In genomic region chr19:24937084-24937483, GRCm38 (mm10) we compare ENCODE assay signal across 21 mouse cellular contexts. TPM values are rescaled to one million over a fixed set of nuclear protein-coding genes. Genes with fewer than 3 reads are reported as not detected.
DNase-seq lines count a peak whose midpoint lies in the region; ATAC-seq and TF ChIP-seq lines count a peak whose summit lies in the region.
"Had no signal": no experiment of that assay in that cellular context is flagged by ENCODE, and none has a peak within 500 bp of the region (broad histone marks: within the 10 kb centered on the region; RNA-seq: fewer than 3 reads in every experiment).

No protein-coding gene starts in this region.

- H3K4me3 ChIP-seq in midbrain, postnatal 0 days (ENCODE audit: low read depth, low read length), result no peak overlapping the region
- H3K4me3 ChIP-seq: lung, embryonic 15.5 days; neural tube, embryonic 13.5 days had no signal

- no peak overlapping the region for H3K27ac ChIP-seq in midbrain, postnatal 0 days (ENCODE audit: low read depth, low read length)
- H3K27ac ChIP-seq: lung, embryonic 15.5 days; neural tube, embryonic 13.5 days had no signal

- no peak for ATAC-seq in midbrain, postnatal 0 days (ENCODE audit: low FRiP score)
- ATAC-seq: activated CD4-positive, CD25-positive, alpha-beta regulatory T cell, adult 4 months had no signal

- no peaks in the 10 kb centered on the region for H3K27me3 ChIP-seq in midbrain, postnatal 0 days (ENCODE audit: insufficient read depth, low read length)
- H3K27me3 ChIP-seq: CH12.LX; lung, embryonic 15.5 days; neural tube, embryonic 13.5 days had no signal

- no peak for TF ChIP-seq CTCF in midbrain, postnatal 0 days (IDR thresholded peaks at IDR 0.05)

- no peaks in the 10 kb centered on the region for H3K36me3 ChIP-seq in midbrain, postnatal 0 days (ENCODE audit: insufficient read depth, low read length)

- peak; percentile 38 for DNase-seq in embryo, embryonic 10 days (ENCODE audit: low spot score)
- DNase-seq in embryo, embryonic 11 days, result no peak
- DNase-seq in heart, adult 11 months, result peak; percentile 81
- no peak for DNase-seq in heart, postnatal 36 days
- DNase-seq in right cerebral cortex, adult 18-20 months, result peak; percentile 6
- DNase-seq in right cerebral cortex, postnatal 36 days (ENCODE audit: low spot score in 2 of 2), result no peak
- DNase-seq in midbrain, postnatal 0 days (ENCODE audit: low spot score), result peak; percentile 10
- no peak for DNase-seq in left cerebral cortex, postnatal 36 days (ENCODE audit: low spot score in 2 of 2)
- DNase-seq: cerebellum, adult 18-20 months; kidney, adult 8-10 months had no signal

- H3K4me2 ChIP-seq in midbrain, postnatal 0 days (ENCODE audit: low read depth, low read length, poor library complexity, severe bottlenecking), result no peak overlapping the region
- H3K4me2 ChIP-seq: lung, embryonic 15.5 days; neural tube, embryonic 13.5 days had no signal

- H3K9me3 ChIP-seq in midbrain, postnatal 0 days (ENCODE audit: low read length), result no peaks in the 10 kb centered on the region
- H3K9me3 ChIP-seq: lung, embryonic 15.5 days; neural tube, embryonic 13.5 days had no signal

- intact Hi-C loops in heart, postnatal 36 days (cut with DNase I), result no loop called here
- intact Hi-C loops in left cerebral cortex, postnatal 36 days (cut with DNase I), result no loop called here

- WGBS in midbrain, postnatal 0 days, result 32% methylated on average over 1 of the region's 1 CpGs

- no peaks in the 10 kb centered on the region for H3K4me1 ChIP-seq in midbrain, postnatal 0 days (ENCODE audit: insufficient read depth, low read length)
- H3K4me1 ChIP-seq: lung, embryonic 15.5 days; neural tube, embryonic 13.5 days had no signal

- no peak overlapping the region for H3K9ac ChIP-seq in midbrain, postnatal 0 days (replicated peaks; ENCODE audit: low read length, poor library complexity, severe bottlenecking)
- H3K9ac ChIP-seq: lung, embryonic 15.5 days; neural tube, embryonic 13.5 days had no signal

RNA-seq across cellular contexts. Expression of gene Cbwd1, which starts 24.3 kb away (rescaled TPM):
- 10 to 100 TPM; 10.6 to 11.4 TPM for total RNA-seq in heart, postnatal 36 days (2021)
- 9.5 and 11.7 TPM in 2 replicates for total RNA-seq in midbrain, postnatal 0 days (2014; rRNA removed)
- polyA plus RNA-seq in midbrain, postnatal 0 days (2015; fragmentation: Nextera tagmentation; extraction: Ambion mirVana), result 6.6 and 6.8 TPM in 2 replicates
- total RNA-seq in left cerebral cortex, postnatal 36 days (2021), result 10 to 100 TPM; 13.8 to 14.8 TPM

RNA-seq across cellular contexts. Expression of gene Foxd4, which starts 36.1 kb away (rescaled TPM):
- not detected for total RNA-seq in heart, postnatal 36 days (2021)
- total RNA-seq in midbrain, postnatal 0 days (2014; rRNA removed), result not detected in 2 replicates
- not detected in 2 replicates for polyA plus RNA-seq in midbrain, postnatal 0 days (2015; fragmentation: Nextera tagmentation; extraction: Ambion mirVana)
- not detected for total RNA-seq in left cerebral cortex, postnatal 36 days (2021)
- total RNA-seq: CH12.LX; granulocyte monocyte progenitor cell, adult 5-6 weeks; left cerebral cortex, adult 18-20 months; liver, adult 2 months; megakaryocyte-erythroid progenitor cell, adult 5-6 weeks had no signal
- polyA plus RNA-seq: activated CD4-positive, CD25-positive, alpha-beta regulatory T cell, adult 4 months; embryonic facial prominence, embryonic 11.5 days; large intestine, adult 2 months; liver, adult 2 months; lung, embryonic 15.5 days; neural tube, embryonic 13.5 days; testis, adult 2 months had no signal

Comparison
In these comparisons a context has a peak if more than half of its experiments do, and no peak if none do; other contexts are left out.
1. DNase-seq: peak in embryo, embryonic 10 days (single experiment), heart, adult 11 months (single experiment), right cerebral cortex, adult 18-20 months (single experiment) and midbrain, postnatal 0 days (single experiment); none in embryo, embryonic 11 days (single experiment), heart, postnatal 36 days (0 of 2), right cerebral cortex, postnatal 36 days (0 of 2) and left cerebral cortex, postnatal 36 days (0 of 2).